Mouse (Mus musculus): ENCODE results near the gene Grid1. TPM values are rescaled to one million over a fixed set of nuclear protein-coding genes. Genes with fewer than 3 reads are reported as not detected.

Grid1 gene
- total RNA-seq, 2 experiments from 2014 or later: not detected

DNA sequence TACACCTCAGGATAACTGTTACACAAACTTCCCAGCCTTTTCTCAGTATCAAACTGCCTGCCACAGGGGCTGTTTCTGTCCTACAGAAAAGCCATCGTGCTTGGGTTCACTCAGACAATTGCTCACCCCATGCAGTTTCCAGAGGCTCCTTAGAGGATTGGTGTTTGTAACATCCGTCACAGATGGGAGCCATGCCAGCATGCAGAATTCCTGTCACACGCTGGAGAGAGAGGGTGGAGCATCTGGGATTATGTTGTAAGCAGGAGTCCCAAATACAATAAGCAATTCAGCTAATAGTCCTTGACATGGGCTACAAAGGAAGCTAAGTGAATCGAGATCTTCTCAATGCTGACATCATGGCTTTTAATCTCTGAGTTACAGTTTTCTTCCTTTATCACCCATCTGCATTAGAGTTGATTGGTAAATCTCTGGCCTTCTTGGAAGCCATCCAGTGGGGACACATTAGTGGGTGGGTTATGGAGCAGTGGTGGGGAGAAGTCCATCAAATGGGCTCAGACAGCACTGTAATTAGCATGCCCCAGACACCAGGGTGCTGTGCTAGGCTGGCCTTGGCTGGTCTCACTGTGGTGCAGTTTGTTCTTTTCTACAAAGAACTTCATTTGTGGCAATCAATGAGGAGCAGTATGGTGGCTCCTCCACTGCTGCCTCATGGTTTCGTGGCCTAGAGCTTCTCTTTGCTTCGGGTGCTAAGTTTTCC, 149.4 kb downstream of the Grid1 start:
- intact Hi-C loops (cut with DNase I): no loop called here
- DNase-seq: peak in 1 of 2 experiments; percentile 8

GRCm38 (mm10) chr14:34972930-34973329, 153.0 kb downstream of the Grid1 start:
- intact Hi-C loops (cut with DNase I): no loop called here
- DNase-seq: no peak

GRCm38 (mm10) chr14:34980756-34981155, 160.8 kb downstream of the Grid1 start:
- intact Hi-C loops (cut with DNase I): no loop called here
- no peak for DNase-seq

GRCm38 (mm10) chr14:34989131-34989530, 169.2 kb downstream of the Grid1 start:
- DNase-seq: no peak
- intact Hi-C loops (cut with DNase I): no loop called here

DNA sequence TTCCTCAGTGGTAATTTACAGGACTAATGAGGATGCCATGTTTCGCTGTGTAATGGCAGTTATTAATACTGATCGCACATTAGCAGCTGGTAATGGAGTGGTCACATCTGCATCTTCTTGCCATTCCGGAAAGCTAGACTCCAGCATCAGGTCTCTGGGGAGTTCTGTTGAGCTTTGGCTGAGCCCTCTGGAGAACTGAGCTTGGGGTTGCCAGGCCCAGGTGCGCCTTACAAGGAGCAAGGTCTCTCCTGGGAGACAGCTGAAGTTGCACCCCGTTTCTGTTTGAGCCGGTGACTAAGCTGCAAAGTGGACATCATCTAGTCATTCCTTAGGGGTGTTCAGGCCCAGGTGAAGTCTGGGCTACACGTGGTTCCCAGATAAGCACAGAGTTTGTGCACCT, 186.8 kb downstream of the Grid1 start:
- no peak for DNase-seq
- intact Hi-C loops (cut with DNase I): no loop called here

GRCm38 (mm10) chr14:35008674-35009073, 188.8 kb downstream of the Grid1 start:
- intact Hi-C loops (cut with DNase I): no loop called here

DNA sequence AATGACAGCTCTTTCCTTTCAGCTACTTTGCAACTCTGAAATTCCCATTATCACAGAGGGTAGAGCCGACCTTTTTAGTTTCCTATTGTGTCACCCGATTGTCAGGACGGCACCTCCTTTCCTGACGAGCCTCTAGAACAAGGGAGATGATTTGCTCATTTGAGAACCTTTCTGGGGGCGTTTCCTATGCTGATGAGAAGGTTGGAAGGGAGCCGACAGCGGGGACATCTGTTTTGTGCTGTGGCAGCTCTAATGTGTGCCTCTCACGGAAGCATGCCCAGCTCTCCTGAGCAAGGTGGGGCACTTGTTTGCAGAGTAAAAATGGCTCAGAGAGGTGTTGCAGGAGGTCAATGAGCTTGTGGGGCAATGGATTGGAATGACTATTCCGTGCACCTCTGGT, 189.2 kb downstream of the Grid1 start:
- intact Hi-C loops (cut with DNase I): no loop called here
- DNase-seq: peak in 1 of 2 experiments; percentile 1

More at GRCm38 (mm10) chr14:35008674-35009073, 188.8 kb downstream of the Grid1 start:
- no peak for DNase-seq

GRCm38 (mm10) chr14:35026686-35027085, 206.8 kb downstream of the Grid1 start:
- intact Hi-C loops (cut with DNase I): no loop called here

GRCm38 (mm10) chr14:35027501-35028140, 207.7 kb downstream of the Grid1 start:
- no peak for DNase-seq
- intact Hi-C loops (cut with DNase I): no loop called here

More at GRCm38 (mm10) chr14:35026686-35027085, 206.8 kb downstream of the Grid1 start:
- DNase-seq: no peak

DNA sequence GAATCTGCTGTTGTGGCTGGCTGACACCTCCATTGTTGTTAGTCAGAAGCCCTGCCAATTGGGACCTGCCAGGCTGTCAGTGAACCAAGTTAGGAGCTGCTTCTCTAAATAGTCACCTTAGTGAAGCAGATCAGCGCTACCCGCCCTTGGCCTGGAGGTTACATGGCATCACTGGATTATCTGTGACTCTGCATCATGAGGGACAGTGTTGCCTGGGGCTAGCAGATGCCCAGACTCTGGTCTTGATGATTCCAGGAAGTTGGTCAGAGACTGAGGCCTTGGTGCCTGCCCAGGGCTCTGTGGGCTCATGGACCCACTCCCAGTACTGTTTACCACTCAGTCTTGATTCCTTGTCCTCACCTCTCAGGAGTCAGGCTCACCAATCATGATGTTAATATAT, 209.7 kb downstream of the Grid1 start:
- DNase-seq: no peak
- intact Hi-C loops (cut with DNase I): no loop called here

- DNase-seq: no peak
- intact Hi-C loops (cut with DNase I): no loop called here
Measured at GRCm38 (mm10) chr14:35030271-35030670, 210.4 kb downstream of the Grid1 start.

DNA sequence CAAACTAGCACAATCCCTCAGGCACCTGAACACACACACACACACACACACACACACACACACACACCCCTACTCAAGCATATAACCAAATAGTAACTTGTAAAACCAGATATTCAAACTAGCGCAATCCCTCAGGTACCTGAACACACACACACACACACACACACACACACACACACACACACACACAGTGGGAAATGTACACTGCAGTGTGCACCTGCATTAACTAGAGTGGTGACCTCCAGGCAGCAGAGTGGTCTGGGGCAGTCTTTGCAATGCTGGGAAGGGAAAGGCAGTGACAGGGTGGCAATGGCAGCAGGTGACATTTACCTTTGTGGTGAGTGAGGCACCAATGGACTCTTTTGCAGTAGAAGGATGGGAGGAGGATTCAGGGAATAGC, 212.4 kb downstream of the Grid1 start:
- DNase-seq: no peak
- intact Hi-C loops (cut with DNase I): no loop called here

DNA sequence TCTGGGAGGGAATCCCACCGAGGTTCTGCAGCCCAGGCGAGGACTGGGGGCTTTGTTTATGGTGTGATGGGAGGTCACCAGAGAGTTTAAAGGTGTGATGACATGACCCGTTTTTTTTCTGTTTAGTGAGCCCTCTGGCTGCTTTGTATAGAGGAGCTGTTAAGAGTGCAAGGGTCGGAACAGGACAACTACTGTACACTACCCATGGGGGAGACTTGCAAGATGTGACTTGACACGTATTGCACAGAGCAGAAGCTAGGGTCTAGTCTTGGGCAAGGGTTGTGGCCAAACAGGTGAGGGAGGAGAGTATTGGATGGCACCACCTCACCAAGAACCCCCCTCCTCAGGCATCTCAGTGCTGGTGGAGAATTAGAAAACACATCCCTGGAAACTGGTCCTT, 224.4 kb downstream of the Grid1 start:
- no peak for DNase-seq
- intact Hi-C loops (cut with DNase I): no loop called here

GRCm38 (mm10) chr14:35044918-35045698, 225.2 kb downstream of the Grid1 start:
- intact Hi-C loops (cut with DNase I): no loop called here
- no peak for DNase-seq

- intact Hi-C loops (cut with DNase I): no loop called here
Measured at GRCm38 (mm10) chr14:35049231-35049630, 229.3 kb downstream of the Grid1 start.

GRCm38 (mm10) chr14:35054139-35054538, 234.2 kb downstream of the Grid1 start:
- intact Hi-C loops (cut with DNase I): no loop called here
- no peak for DNase-seq

More at GRCm38 (mm10) chr14:35049231-35049630, 229.3 kb downstream of the Grid1 start:
- no peak for DNase-seq

DNA sequence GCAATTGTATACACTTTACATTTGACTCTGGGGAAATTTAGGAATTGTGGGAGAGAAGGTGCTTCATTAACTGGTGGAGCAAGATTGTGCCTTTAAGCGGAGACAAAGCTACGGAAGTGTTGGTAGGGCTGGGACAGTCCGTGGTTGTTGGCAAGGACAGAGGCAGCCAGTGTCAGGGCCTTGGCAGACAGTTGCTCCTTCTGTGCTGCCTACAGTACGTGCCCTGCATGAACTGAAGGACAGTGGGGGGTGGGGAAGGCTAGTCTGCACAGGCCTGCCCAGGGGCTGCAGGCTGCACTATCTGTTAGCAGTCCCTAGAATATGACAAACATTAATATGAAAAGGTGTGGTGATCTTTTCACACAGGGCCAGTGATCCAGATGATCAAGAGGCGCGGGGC, 254.7 kb downstream of the Grid1 start:
- DNase-seq: peak; percentile 7 to 18
- intact Hi-C loops (cut with DNase I): no loop called here

DNA sequence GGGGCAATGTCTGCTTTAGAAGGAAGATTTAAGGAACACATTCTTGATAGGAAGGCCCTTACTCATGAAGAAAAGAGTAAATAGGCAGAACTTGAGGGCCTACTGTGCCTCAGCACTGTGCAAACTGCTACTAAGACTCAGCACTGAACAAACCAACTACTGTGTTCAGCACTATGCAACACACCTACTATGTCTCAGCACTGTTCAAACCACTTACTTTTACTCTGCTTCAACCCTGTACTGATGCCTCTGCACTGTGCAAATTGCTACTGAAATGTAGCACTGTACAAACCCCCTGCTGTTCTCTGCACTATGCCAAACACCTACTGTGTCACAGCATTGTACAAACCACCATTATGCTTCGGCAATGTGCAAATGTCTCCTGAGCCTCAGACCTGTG, 260.0 kb downstream of the Grid1 start:
- intact Hi-C loops (cut with DNase I): no loop called here
- DNase-seq: no peak

- DNase-seq: no peak
- intact Hi-C loops (cut with DNase I): no loop called here
Measured at GRCm38 (mm10) chr14:35092646-35093045, 272.7 kb downstream of the Grid1 start.

GRCm38 (mm10) chr14:35093561-35094186, 273.8 kb downstream of the Grid1 start:
- DNase-seq: no peak
- intact Hi-C loops (cut with DNase I): no loop called here

GRCm38 (mm10) chr14:35095506-35096059, 275.7 kb downstream of the Grid1 start:
- intact Hi-C loops (cut with DNase I): no loop called here
- no peak for DNase-seq

Measured in heart, postnatal 14 days (tissue).